In genomic region chr5:115319004-115319940, GRCm38 (mm10) we compare ENCODE assay signal across 8 mouse cellular contexts. TPM values are rescaled to one million over a fixed set of nuclear protein-coding genes. Genes with fewer than 3 reads are reported as not detected.
DNase-seq lines count a peak whose midpoint lies in the region; ATAC-seq and TF ChIP-seq lines count a peak whose summit lies in the region.

No protein-coding gene starts in this region.

- ATAC-seq in hindbrain, embryonic 12.5 days (ENCODE audit: low FRiP score): peak; percentile 28; the same call in 1 of the 2 replicates
- peak; percentile 97 for ATAC-seq in lung, postnatal 0 days

- TF ChIP-seq EP300 in lung, postnatal 0 days (IDR thresholded peaks at IDR 0.05): peak; percentile 59; the same call in 1 of the 2 replicates

- under 1% methylated on average over 22 of the region's 22 CpGs for WGBS in hindbrain, embryonic 12.5 days
- WGBS in lung, postnatal 0 days: under 1% methylated on average over 22 of the region's 22 CpGs

- peak; percentile 94 for DNase-seq in Muller cell, postnatal 12 days (ENCODE audit: inconsistent ontology term)
- peak; percentile 79 to 81 for DNase-seq in cerebellum, postnatal 14 days
- peak; percentile 71 to 79 for DNase-seq in frontal cortex, postnatal 14 days (ENCODE audit: low spot score in 2 of 2)
- DNase-seq in layer of hippocampus, postnatal 14 days (ENCODE audit: low spot score in 2 of 2): peak; percentile 72 to 73
- DNase-seq in lung, postnatal 0 days (ENCODE audit: low spot score): peak; percentile 98
- peak; percentile 58 for DNase-seq in ovary, postnatal 14 days (ENCODE audit: low spot score)
- peak; percentile 40 to 49 for DNase-seq in thymus, postnatal 36 days

- peak; percentile 80 for TF ChIP-seq CTCF in lung, postnatal 0 days (IDR thresholded peaks at IDR 0.05)

- H3K9me3 ChIP-seq in hindbrain, embryonic 12.5 days (replicated peaks): no peaks in the 10 kb centered on the region
- no peaks in the 10 kb centered on the region for H3K9me3 ChIP-seq in lung, postnatal 0 days (ENCODE audit: low read length)

- H3K4me3 ChIP-seq in hindbrain, embryonic 12.5 days: peak overlapping the region; percentile 37
- peak overlapping the region; percentile 24; the same call in 1 of the 2 replicates for H3K4me3 ChIP-seq in lung, postnatal 0 days (ENCODE audit: low read depth, low read length)

- H3K4me2 ChIP-seq in hindbrain, embryonic 12.5 days (replicated peaks): peak overlapping the region; percentile 73
- H3K4me2 ChIP-seq in lung, postnatal 0 days (replicated peaks; ENCODE audit: low read depth, low read length): peak overlapping the region; percentile 59

- peak overlapping the region; percentile 67 for H3K27ac ChIP-seq in hindbrain, embryonic 12.5 days
- peak overlapping the region; percentile 63 for H3K27ac ChIP-seq in lung, postnatal 0 days (ENCODE audit: low read length)

- H3K4me1 ChIP-seq in hindbrain, embryonic 12.5 days: peaks cover 37% of the 10 kb centered on the region
- peaks cover 7% of the 10 kb centered on the region; the same call in 1 of the 2 replicates for H3K4me1 ChIP-seq in lung, postnatal 0 days (ENCODE audit: insufficient read depth, low read depth, low read length)

- H3K36me3 ChIP-seq in hindbrain, embryonic 12.5 days: no peaks in the 10 kb centered on the region
- no peaks in the 10 kb centered on the region for H3K36me3 ChIP-seq in lung, postnatal 0 days (ENCODE audit: insufficient read depth, low read length)

- peak overlapping the region; percentile 56 for H3K9ac ChIP-seq in hindbrain, embryonic 12.5 days
- H3K9ac ChIP-seq in lung, postnatal 0 days (replicated peaks; ENCODE audit: low read depth): no peak overlapping the region

- no peaks in the 10 kb centered on the region for H3K27me3 ChIP-seq in hindbrain, embryonic 12.5 days
- H3K27me3 ChIP-seq in lung, postnatal 0 days (replicated peaks; ENCODE audit: insufficient read depth, low read length): no peaks in the 10 kb centered on the region

RNA-seq across cellular contexts. Expression of gene Srsf9, which starts 7.7 kb away (rescaled TPM):
- polyA plus RNA-seq in hindbrain, embryonic 12.5 days (2016; fragmentation: Nextera tagmentation; extraction: Ambion mirVana): 306 and 309 TPM in 2 replicates
- 10 to 100 TPM; 82.0 to 88.2 TPM for total RNA-seq in layer of hippocampus, postnatal 14 days (2021)
- 140 and 152 TPM in 2 replicates for polyA plus RNA-seq in lung, postnatal 0 days (2015; fragmentation: Nextera tagmentation; extraction: Ambion mirVana)

RNA-seq across cellular contexts. Expression of gene Dynll1, which starts 18.5 kb away (rescaled TPM):
- 1,295 and 1,383 TPM in 2 replicates for polyA plus RNA-seq in hindbrain, embryonic 12.5 days (2016; fragmentation: Nextera tagmentation; extraction: Ambion mirVana)
- 100 to 1,000 TPM; 770 to 901 TPM for total RNA-seq in layer of hippocampus, postnatal 14 days (2021)
- 1,317 and 1,524 TPM in 2 replicates for polyA plus RNA-seq in lung, postnatal 0 days (2015; fragmentation: Nextera tagmentation; extraction: Ambion mirVana)

RNA-seq across cellular contexts. Expression of gene Gatc, which starts 21.7 kb away (rescaled TPM):
- polyA plus RNA-seq in hindbrain, embryonic 12.5 days (2016; fragmentation: Nextera tagmentation; extraction: Ambion mirVana): 31.6 and 38.6 TPM in 2 replicates
- total RNA-seq in layer of hippocampus, postnatal 14 days (2021): 10 to 100 TPM; 22.3 to 22.6 TPM
- polyA plus RNA-seq in lung, postnatal 0 days (2015; fragmentation: Nextera tagmentation; extraction: Ambion mirVana): 10.1 and 10.4 TPM in 2 replicates

RNA-seq across cellular contexts. Expression of gene Triap1, which starts 21.8 kb away (rescaled TPM):
- 49.5 and 54.5 TPM in 2 replicates for polyA plus RNA-seq in hindbrain, embryonic 12.5 days (2016; fragmentation: Nextera tagmentation; extraction: Ambion mirVana)
- total RNA-seq in layer of hippocampus, postnatal 14 days (2021): 10 to 100 TPM; 28.8 to 31.4 TPM
- 51.1 and 54.9 TPM in 2 replicates for polyA plus RNA-seq in lung, postnatal 0 days (2015; fragmentation: Nextera tagmentation; extraction: Ambion mirVana)

RNA-seq across cellular contexts. Expression of gene Cox6a1, which starts 29.5 kb away (rescaled TPM):
- polyA plus RNA-seq in hindbrain, embryonic 12.5 days (2016; fragmentation: Nextera tagmentation; extraction: Ambion mirVana): 728 and 823 TPM in 2 replicates
- 100 to 1,000 TPM; 865 to 866 TPM for total RNA-seq in layer of hippocampus, postnatal 14 days (2021)
- polyA plus RNA-seq in lung, postnatal 0 days (2015; fragmentation: Nextera tagmentation; extraction: Ambion mirVana): 819 and 1,023 TPM in 2 replicates

Comparison
In these comparisons a context has a peak if more than half of its experiments do, and no peak if none do; other contexts are left out.
1. Peak in every context shown above with its lines: DNase-seq, ATAC-seq, H3K4me3 ChIP-seq and H3K27ac ChIP-seq.
2. DNase-seq: peak in every context shown above with its lines; median percentile 98 in lung, postnatal 0 days; 94 in Muller cell, postnatal 12 days; 80 in cerebellum, postnatal 14 days; 75 in frontal cortex, postnatal 14 days; 72 in layer of hippocampus, postnatal 14 days; 58 in ovary, postnatal 14 days; 44 in thymus, postnatal 36 days.